ENCODE assay signal across 33 mouse cellular contexts in the genomic region with DNA sequence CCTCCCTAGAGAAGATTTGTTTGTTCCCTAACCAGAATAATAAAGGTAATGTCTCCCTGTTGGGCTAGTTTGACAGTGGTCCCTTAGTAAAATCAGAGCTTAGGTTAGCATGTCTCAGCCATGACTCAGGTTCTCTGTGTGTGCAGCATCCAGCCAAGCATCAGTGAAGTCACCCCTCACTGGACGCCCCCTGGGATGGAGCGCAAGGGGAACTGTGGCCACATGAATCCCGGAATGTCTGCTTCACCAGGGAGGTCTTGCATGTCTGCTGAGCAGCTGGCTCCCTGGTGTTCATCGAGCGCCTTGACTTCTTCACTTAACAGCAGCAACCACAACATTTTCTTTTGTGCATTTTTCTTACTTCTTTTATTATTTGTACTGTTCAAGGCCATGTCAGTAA. TPM values are rescaled to one million over a fixed set of nuclear protein-coding genes. Genes with fewer than 3 reads are reported as not detected.
"Had no signal": no experiment of that assay in that cellular context is flagged by ENCODE, and none has a peak within 500 bp of the region (broad histone marks: within the 10 kb centered on the region; RNA-seq: fewer than 3 reads in every experiment).

No protein-coding gene starts in this region.

- H3K9me3 ChIP-seq: heart, embryonic 10.5 days; heart, embryonic 12.5 days; hindbrain, embryonic 10.5 days; hindbrain, embryonic 12.5 days; intestine, embryonic 15.5 days; limb, embryonic 12.5 days; limb, embryonic 15.5 days; liver, embryonic 12.5 days had no signal

- H3K36me3 ChIP-seq: heart, embryonic 10.5 days; heart, embryonic 12.5 days; hindbrain, embryonic 10.5 days; hindbrain, embryonic 12.5 days; intestine, embryonic 15.5 days; limb, embryonic 12.5 days; limb, embryonic 15.5 days; liver, embryonic 12.5 days had no signal

- H3K27me3 ChIP-seq: hindbrain, embryonic 12.5 days; intestine, embryonic 15.5 days; limb, embryonic 12.5 days; limb, embryonic 15.5 days had no signal

- H3K4me3 ChIP-seq: gastrocnemius, adult 2 months; heart, embryonic 10.5 days; heart, embryonic 12.5 days; hindbrain, embryonic 10.5 days; hindbrain, embryonic 12.5 days; intestine, embryonic 15.5 days; layer of hippocampus, adult 2 months; limb, embryonic 12.5 days; limb, embryonic 15.5 days; liver, embryonic 12.5 days had no signal

- H3K9ac ChIP-seq: heart, embryonic 12.5 days; hindbrain, embryonic 12.5 days; hindbrain, embryonic 14.5 days; intestine, embryonic 15.5 days; limb, embryonic 12.5 days; limb, embryonic 15.5 days; liver, embryonic 12.5 days; liver, embryonic 14.5 days had no signal

- DNase-seq: gastrocnemius, adult 2 months; gastrocnemius, postnatal 10 days; gastrocnemius, postnatal 25 days; heart, adult 18-20 months; heart, postnatal 10 days; heart, postnatal 4 days; kidney, adult 18-20 months; kidney, adult 8-10 months; kidney, postnatal 10 days; kidney, postnatal 25 days; kidney, postnatal 4 days; layer of hippocampus, postnatal 36 days; left cerebral cortex, postnatal 4 days had no signal

- ATAC-seq: hindbrain, embryonic 16.5 days; inflammation-experienced regulatory T-cells, adult 6 months; intestine, embryonic 15.5 days; intestine, postnatal 0 days; liver, embryonic 12.5 days had no signal

- H3K4me1 ChIP-seq: heart, embryonic 10.5 days; heart, embryonic 12.5 days; hindbrain, embryonic 10.5 days; hindbrain, embryonic 12.5 days; intestine, embryonic 15.5 days; limb, embryonic 12.5 days; limb, embryonic 15.5 days; liver, embryonic 12.5 days had no signal

- H3K4me2 ChIP-seq: heart, embryonic 12.5 days; hindbrain, embryonic 12.5 days; hindbrain, embryonic 14.5 days; intestine, embryonic 15.5 days; limb, embryonic 12.5 days; limb, embryonic 15.5 days; liver, embryonic 12.5 days had no signal

- H3K27ac ChIP-seq: gastrocnemius, adult 2 months; heart, embryonic 10.5 days; hindbrain, embryonic 10.5 days; hindbrain, embryonic 12.5 days; hindbrain, embryonic 14.5 days; intestine, embryonic 15.5 days; layer of hippocampus, adult 2 months; limb, embryonic 12.5 days; limb, embryonic 15.5 days; liver, embryonic 12.5 days; liver, embryonic 14.5 days had no signal

RNA-seq across cellular contexts. Expression of gene 4933406M09Rik, which starts 8.1 kb away (rescaled TPM):
- polyA plus RNA-seq: heart, embryonic 10.5 days; heart, embryonic 12.5 days; heart, embryonic 14.5 days; heart, embryonic 16.5 days; hindbrain, embryonic 10.5 days; hindbrain, embryonic 12.5 days; hindbrain, embryonic 14.5 days; inflammation-experienced regulatory T-cells, adult 6 months; intestine, embryonic 15.5 days; intestine, postnatal 0 days; kidney, embryonic 14.5 days; kidney, embryonic 16.5 days; limb, embryonic 12.5 days; limb, embryonic 15.5 days; liver, adult 2 months; liver, embryonic 12.5 days; liver, embryonic 14.5 days; liver, embryonic 16.5 days had no signal
